Mouse (Mus musculus) bone marrow, adult 2 months (tissue): ENCODE data around the gene Sox6.

Source experiments
- CTCF ChIP-seq: fragments of 200-500 bp; IDR thresholded peaks from 2 replicates; pipeline ENCODE4 v1.5.1; 2011; ENCODE audit warnings: low read length, control low read depth; ENCODE audit not compliant: control insufficient read depth, insufficient read depth
- POLR2A ChIP-seq: fragments of 200-500 bp; IDR thresholded peaks from 2 replicates; pipeline ENCODE4 v1.6.1; 2011; ENCODE audit warnings: low read depth, mild to moderate bottlenecking, control low read depth, low read length, borderline replicate concordance; ENCODE audit not compliant: control insufficient read depth

DNA sequence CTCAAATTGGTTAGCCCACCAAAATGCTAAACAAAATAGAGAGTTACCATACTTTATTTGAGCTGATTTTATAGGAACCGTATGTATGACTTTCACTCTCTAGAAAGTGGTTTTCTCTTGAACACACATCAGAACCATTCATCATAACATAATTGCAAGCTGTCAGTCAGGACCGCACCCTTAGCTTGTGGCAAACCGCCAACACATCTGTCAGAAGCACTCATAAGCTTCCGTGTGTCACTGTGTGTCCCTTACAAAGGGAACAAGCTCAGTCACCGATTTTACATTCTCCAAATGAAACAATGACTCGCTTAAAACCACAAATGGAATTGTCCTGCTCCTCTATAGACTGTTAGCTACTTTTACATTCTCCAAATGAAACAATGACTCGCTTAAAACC is 304.5 kb downstream of the Sox6 start:
- no peak for TF ChIP-seq CTCF
- TF ChIP-seq POLR2A: no peak
